Mouse (Mus musculus) intestine, postnatal 0 days (tissue): ENCODE measurements around the gene Csrnp3. TPM values are rescaled to one million over a fixed set of nuclear protein-coding genes. Genes with fewer than 3 reads are reported as not detected.

Source experiments
- ATAC-seq: fragments of 200-750 bp; cut with Nextera tagmentation; 2 replicates; pipeline ENCODE4 v1.8.0; 2017; ENCODE audit warnings: mild to moderate bottlenecking, moderate TSS enrichment, moderate library complexity
- H3K27ac ChIP-seq: fragments of 300-500 bp; sonication (generic); 2 replicates; pipeline ENCODE4 v1.5.1; 2014; ENCODE audit warnings: mild to moderate bottlenecking, low read depth, low read length, moderate library complexity
- H3K27me3 ChIP-seq: fragments of 300-500 bp; sonication (generic); replicated peaks from 2 replicates; pipeline ENCODE4 v1.6.1; 2014; ENCODE audit warnings: low read length, mixed read lengths; ENCODE audit not compliant: control insufficient read depth, insufficient read depth
- H3K36me3 ChIP-seq: fragments of 300-500 bp; sonication (generic); 2 replicates; pipeline ENCODE4 v1.6.1; 2014; ENCODE audit warnings: mild to moderate bottlenecking, moderate library complexity; ENCODE audit not compliant: control insufficient read depth, insufficient read depth
- H3K4me1 ChIP-seq: fragments of 300-500 bp; sonication (generic); replicated peaks from 2 replicates; pipeline ENCODE4 v1.6.1; 2014; ENCODE audit warnings: antibody characterized with exemption, low read length, mixed read lengths; ENCODE audit not compliant: control insufficient read depth, insufficient read depth
- H3K4me2 ChIP-seq: fragments of 300-500 bp; sonication (generic); replicated peaks from 2 replicates; pipeline ENCODE4 v1.6.1; 2014; ENCODE audit warnings: low read depth, mild to moderate bottlenecking, moderate library complexity
- H3K4me3 ChIP-seq: fragments of 300-500 bp; sonication (generic); 2 replicates; pipeline ENCODE4 v1.5.1; 2014; ENCODE audit warnings: low read depth, low read length
- H3K9ac ChIP-seq: fragments of 300-500 bp; sonication (generic); 2 replicates; pipeline ENCODE4 v1.6.1; 2014; ENCODE audit warnings: mild to moderate bottlenecking, low read depth, low read length
- H3K9me3 ChIP-seq: fragments of 300-500 bp; sonication (generic); 2 replicates; pipeline ENCODE4 v1.6.1; 2016; ENCODE audit warnings: mixed run types; ENCODE audit not compliant: control insufficient read depth
- CTCF ChIP-seq: sonication (generic); IDR thresholded peaks from 2 replicates; pipeline ENCODE4 v1.5.1; 2016; ENCODE audit warnings: low read depth, mild to moderate bottlenecking, control low read depth, antibody characterized with exemption, moderate library complexity
- WGBS: fragments of 180-500 bp; shearing (Covaris S2); extraction: QIAGEN DNeasy Blood & Tissue Kit; methylation state at CpG from one replicate; pipeline ENCODE4 v1.1.7; 2014; 5-methylcytosine and 5-hydroxymethylcytosine counted together
- polyA plus RNA-seq: library from polyadenylated mRNA; unstranded; fragments of >200 nt; fragmentation: Nextera tagmentation; extraction: Ambion mirVana; gene quantifications from 2 replicates; pipeline ENCODE4 v1.2.1, GENCODE M21; 2015

Csrnp3 gene
- polyA plus RNA-seq, 1 experiment from 2014 or later: 0.76 TPM

GRCm38 (mm10) chr2:65925363-65925941 lies 79.9 kb downstream of the Csrnp3 start:
- Histone ChIP-seq H3K9me3 (no peaks in the 10 kb centered on the region), H3K9ac (no peak overlapping the region), H3K4me1 (no peaks in the 10 kb centered on the region), H3K36me3 (no peaks in the 10 kb centered on the region), H3K4me2 (no peak overlapping the region), H3K27me3 (no peaks in the 10 kb centered on the region), H3K27ac (no peak overlapping the region), H3K4me3 (no peak overlapping the region)
- ATAC-seq: no peak
- 79% methylated on average over 15 of the region's 15 CpGs for WGBS
- no peak for TF ChIP-seq CTCF

- Histone ChIP-seq H3K9ac (no peak overlapping the region), H3K4me1 (no peaks in the 10 kb centered on the region), H3K36me3 (no peaks in the 10 kb centered on the region), H3K4me3 (no peak overlapping the region), H3K9me3 (no peaks in the 10 kb centered on the region), H3K4me2 (no peak overlapping the region), H3K27me3 (no peaks in the 10 kb centered on the region), H3K27ac (no peak overlapping the region)
- no peak for ATAC-seq
- TF ChIP-seq CTCF: no peak
- WGBS: 53% methylated on average over 8 of the region's 8 CpGs
Measured at GRCm38 (mm10) chr2:65926935-65927708, 81.6 kb downstream of the Csrnp3 start.

- Histone ChIP-seq H3K27me3 (no peaks in the 10 kb centered on the region), H3K4me2 (no peak overlapping the region)
Measured at GRCm38 (mm10) chr2:65929286-65929685, 83.7 kb downstream of the Csrnp3 start.

GRCm38 (mm10) chr2:65929927-65930326 lies 84.4 kb downstream of the Csrnp3 start:
- Histone ChIP-seq H3K27ac (no peak overlapping the region), H3K4me2 (0 out of 2 replicates have a peak overlapping the region, but pooled peaks have one; percentile 13), H3K27me3 (no peaks in the 10 kb centered on the region), H3K9me3 (no peaks in the 10 kb centered on the region), H3K36me3 (no peaks in the 10 kb centered on the region), H3K4me1 (no peaks in the 10 kb centered on the region), H3K4me3 (no peak overlapping the region), H3K9ac (no peak overlapping the region)
- TF ChIP-seq CTCF: no peak
- 37% methylated on average over 11 of the region's 11 CpGs for WGBS
- ATAC-seq: peak; percentile 28; the same call in 1 of the 2 replicates

More at GRCm38 (mm10) chr2:65929286-65929685, 83.7 kb downstream of the Csrnp3 start:
- Histone ChIP-seq H3K4me3 (no peak overlapping the region), H3K27ac (no peak overlapping the region), H3K36me3 (no peaks in the 10 kb centered on the region), H3K9ac (no peak overlapping the region), H3K9me3 (no peaks in the 10 kb centered on the region), H3K4me1 (no peaks in the 10 kb centered on the region)
- no peak for ATAC-seq
- WGBS: 64% methylated on average over 3 of the region's 3 CpGs
- no peak for TF ChIP-seq CTCF

GRCm38 (mm10) chr2:65931313-65931712 lies 85.7 kb downstream of the Csrnp3 start:
- TF ChIP-seq CTCF: no peak
- Histone ChIP-seq H3K9me3 (no peaks in the 10 kb centered on the region), H3K27ac (no peak overlapping the region), H3K9ac (no peak overlapping the region), H3K36me3 (no peaks in the 10 kb centered on the region), H3K4me2 (peak overlapping the region; percentile 76), H3K4me3 (peak overlapping the region; percentile 41), H3K4me1 (no peaks in the 10 kb centered on the region), H3K27me3 (no peaks in the 10 kb centered on the region)
- no peak for ATAC-seq
- 71% methylated on average over 7 of the region's 7 CpGs for WGBS

GRCm38 (mm10) chr2:65931841-65932311 lies 86.3 kb downstream of the Csrnp3 start:
- no peak overlapping the region for H3K9ac ChIP-seq

More at GRCm38 (mm10) chr2:65931841-65932311, 86.3 kb downstream of the Csrnp3 start:
- no peaks in the 10 kb centered on the region for H3K36me3 ChIP-seq
- WGBS: 2% methylated on average over 11 of the region's 11 CpGs
- H3K27ac ChIP-seq: no peak overlapping the region
- peak overlapping the region; percentile 76 for H3K4me2 ChIP-seq
- H3K4me1 ChIP-seq: no peaks in the 10 kb centered on the region
- no peaks in the 10 kb centered on the region for H3K27me3 ChIP-seq
- H3K9me3 ChIP-seq: no peaks in the 10 kb centered on the region
- TF ChIP-seq CTCF: no peak
- peak overlapping the region; percentile 41 for H3K4me3 ChIP-seq
- ATAC-seq: no peak
